Mouse (Mus musculus) thymus, adult 2 months (tissue): Measurements from ENCODE around the gene Sh3pxd2b. TPM values are rescaled to one million over a fixed set of nuclear protein-coding genes. Genes with fewer than 3 reads are reported as not detected.

Experiments used
- DNase-seq: peaks from one replicate; pipeline ENCODE4 v3.0.0; 2021
- H3K27ac ChIP-seq: fragments of 200-500 bp; 2 replicates; pipeline ENCODE4 v1.5.1; 2012; ENCODE audit warnings: low read length, control low read depth; ENCODE audit not compliant: control insufficient read depth, insufficient read depth
- H3K27me3 ChIP-seq: fragments of 200-500 bp; 2 replicates; pipeline ENCODE4 v1.6.1; 2012; ENCODE audit warnings: mild to moderate bottlenecking, low read length, moderate library complexity, mixed read lengths; ENCODE audit not compliant: control insufficient read depth, insufficient read depth
- H3K36me3 ChIP-seq: fragments of 200-500 bp; 2 replicates; pipeline ENCODE4 v1.6.1; 2012; ENCODE audit warnings: mild to moderate bottlenecking, low read length, moderate library complexity; ENCODE audit not compliant: control insufficient read depth, insufficient read depth
- H3K4me1 ChIP-seq: fragments of 200-500 bp; replicated peaks from 2 replicates; pipeline ENCODE4 v1.6.1; 2012; ENCODE audit warnings: low read length; ENCODE audit not compliant: control insufficient read depth, insufficient read depth
- H3K4me3 ChIP-seq: fragments of 200-500 bp; 2 replicates; pipeline ENCODE4 v1.5.1; 2012; ENCODE audit warnings: mild to moderate bottlenecking, low read length, control low read depth, moderate library complexity; ENCODE audit not compliant: control insufficient read depth, insufficient read depth
- CTCF ChIP-seq: fragments of 200-500 bp; IDR thresholded peaks from 2 replicates; pipeline ENCODE4 v1.5.1; 2012; ENCODE audit warnings: mild to moderate bottlenecking, control low read depth, low read length, moderate library complexity, borderline replicate concordance; ENCODE audit not compliant: control insufficient read depth, poor library complexity, insufficient read depth; ENCODE audit errors: extremely low read depth
- POLR2A ChIP-seq: fragments of 200-500 bp; IDR thresholded peaks from 2 replicates; pipeline ENCODE4 v1.6.1; 2012; ENCODE audit warnings: mild to moderate bottlenecking, low read length, control low read depth, moderate library complexity; ENCODE audit not compliant: control insufficient read depth, poor library complexity, insufficient read depth; ENCODE audit errors: extremely low read depth
- WGBS: fragments of 180-500 bp; shearing (Covaris S2); methylation state at CpG from one replicate; pipeline ENCODE4 v1.1.7; 2018; 5-methylcytosine and 5-hydroxymethylcytosine counted together
- polyA plus RNA-seq: library from polyadenylated mRNA; depleted of rRNA; stranded (reverse); fragments of >200 nt; gene quantifications from 2 replicates; pipeline ENCODE4 v1.2.3, GENCODE M21; 2012

Gene Sh3pxd2b
- polyA plus RNA-seq, 1 experiment = 7.5 TPM

- 94% methylated on average over 11 of the region's 11 CpGs for WGBS
- Histone ChIP-seq H3K27me3 (no peaks in the 10 kb centered on the region), H3K4me3 (no peak overlapping the region), H3K36me3 (no peaks in the 10 kb centered on the region), H3K27ac (no peak overlapping the region), H3K4me1 (no peaks in the 10 kb centered on the region)
- DNase-seq = no peak
- TF ChIP-seq CTCF = no peak
- no peak for TF ChIP-seq POLR2A
Measured at GRCm38 (mm10) chr11:32409823-32410562, 62.4 kb downstream of the Sh3pxd2b start.

- H3K27me3 ChIP-seq = no peaks in the 10 kb centered on the region
- H3K27ac ChIP-seq = no peak overlapping the region
- H3K4me1 ChIP-seq = no peaks in the 10 kb centered on the region
- H3K36me3 ChIP-seq = no peaks in the 10 kb centered on the region
- no peak for TF ChIP-seq CTCF
- TF ChIP-seq POLR2A = no peak
- H3K4me3 ChIP-seq = no peak overlapping the region
- 84% methylated on average over 5 of the region's 5 CpGs for WGBS
- DNase-seq = no peak
Measured at GRCm38 (mm10) chr11:32420001-32420400, 72.4 kb downstream of the Sh3pxd2b start.

GRCm38 (mm10) chr11:32423311-32423710, 75.7 kb downstream of the Sh3pxd2b start:
- Histone ChIP-seq H3K27me3 (no peaks in the 10 kb centered on the region), H3K4me1 (no peaks in the 10 kb centered on the region), H3K27ac (no peak overlapping the region), H3K36me3 (no peaks in the 10 kb centered on the region), H3K4me3 (no peak overlapping the region)
- TF ChIP-seq POLR2A = no peak
- no peak for TF ChIP-seq CTCF
- WGBS = 91% methylated on average over 12 of the region's 12 CpGs
- DNase-seq = no peak

DNA sequence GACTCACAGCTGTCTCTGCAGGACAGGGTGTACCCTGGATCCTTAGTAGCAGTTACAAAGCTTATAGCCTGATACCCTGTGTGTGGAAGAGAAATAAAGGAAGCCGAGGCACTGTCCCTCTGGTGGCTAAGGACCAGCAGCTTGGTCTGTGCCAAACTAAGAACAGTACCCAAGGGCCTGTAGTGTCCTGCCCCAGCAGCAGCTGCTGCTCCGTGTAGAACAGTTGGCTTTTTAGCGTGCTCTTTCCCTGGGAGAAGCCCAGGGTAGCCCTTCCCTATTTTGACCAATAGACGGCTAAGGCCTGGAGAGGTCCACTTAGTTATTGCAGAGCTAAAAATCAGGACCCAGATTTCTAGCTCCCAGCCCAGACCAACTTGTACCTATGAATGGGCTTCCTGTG, 77.0 kb downstream of the Sh3pxd2b start:
- TF ChIP-seq POLR2A = no peak
- TF ChIP-seq CTCF = no peak
- no peak overlapping the region for H3K4me3 ChIP-seq
- no peak for DNase-seq
- H3K27me3 ChIP-seq = no peaks in the 10 kb centered on the region
- H3K36me3 ChIP-seq = no peaks in the 10 kb centered on the region
- no peak overlapping the region for H3K27ac ChIP-seq
- no peaks in the 10 kb centered on the region for H3K4me1 ChIP-seq
- 94% methylated on average over 4 of the region's 4 CpGs for WGBS

GRCm38 (mm10) chr11:32425043-32425658, 77.5 kb downstream of the Sh3pxd2b start:
- Histone ChIP-seq H3K36me3 (no peaks in the 10 kb centered on the region), H3K4me3 (no peak overlapping the region), H3K27ac (no peak overlapping the region), H3K4me1 (no peaks in the 10 kb centered on the region), H3K27me3 (no peaks in the 10 kb centered on the region)
- 49% methylated on average over 10 of the region's 10 CpGs for WGBS
- TF ChIP-seq POLR2A = no peak
- no peak for TF ChIP-seq CTCF
- no peak for DNase-seq

GRCm38 (mm10) chr11:32427537-32427936, 79.9 kb downstream of the Sh3pxd2b start:
- Histone ChIP-seq H3K4me1 (no peaks in the 10 kb centered on the region), H3K27me3 (no peaks in the 10 kb centered on the region), H3K27ac (no peak overlapping the region), H3K36me3 (no peaks in the 10 kb centered on the region), H3K4me3 (no peak overlapping the region)
- DNase-seq = no peak
- no peak for TF ChIP-seq CTCF
- no peak for TF ChIP-seq POLR2A
- WGBS = 53% methylated on average over 7 of the region's 7 CpGs

DNA sequence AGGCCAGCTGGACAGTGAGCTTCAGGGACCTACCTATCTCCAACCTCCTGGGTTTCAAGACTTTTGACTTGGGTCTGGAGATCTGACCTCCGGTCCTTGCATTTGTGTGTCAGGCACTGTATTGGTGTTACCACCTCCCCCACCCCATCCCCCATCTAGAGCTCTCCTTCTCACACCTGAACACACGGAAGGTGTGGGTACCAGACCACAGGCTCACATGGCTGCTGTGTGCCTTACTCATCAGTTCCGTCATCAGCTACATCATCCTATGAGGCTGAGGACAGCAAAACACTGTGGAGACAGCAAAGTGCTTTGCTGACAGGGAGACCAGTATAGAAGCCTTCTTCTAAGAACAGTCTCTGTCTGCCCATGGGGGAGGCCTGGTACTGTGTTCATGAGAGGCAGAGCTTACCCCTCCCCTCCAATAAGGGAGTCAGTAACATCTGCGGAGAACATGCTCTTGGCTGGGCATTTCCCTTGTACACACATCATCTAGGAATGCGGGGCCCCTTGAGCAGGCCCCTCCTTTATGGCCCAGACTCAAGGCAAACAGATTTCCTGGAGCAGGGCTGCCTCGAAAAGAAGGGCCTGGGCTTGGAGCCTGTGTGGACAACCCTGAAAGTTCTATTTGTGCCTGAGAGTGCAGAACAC, 87.9 kb downstream of the Sh3pxd2b start:
- Histone ChIP-seq H3K27me3 (no peaks in the 10 kb centered on the region), H3K27ac (no peak overlapping the region), H3K4me3 (no peak overlapping the region), H3K36me3 (no peaks in the 10 kb centered on the region), H3K4me1 (no peaks in the 10 kb centered on the region)
- DNase-seq = no peak
- 84% methylated on average over 6 of the region's 6 CpGs for WGBS
- TF ChIP-seq POLR2A (no peak), CTCF (no peak)
